Mouse (Mus musculus) ES-E14 (cell line): ENCODE measurements around the gene Med13l.

ENCODE experiments used
- HCFC1 ChIP-seq: IDR thresholded peaks from 2 replicates; pipeline ENCODE4 v1.6.1; 2012; ENCODE audit warnings: low read length, inconsistent platforms, borderline replicate concordance; ENCODE audit not compliant: insufficient read depth
- ZC3H11A ChIP-seq: IDR thresholded peaks from 2 replicates; pipeline ENCODE4 v1.6.1; 2012; ENCODE audit warnings: low read depth, mild to moderate bottlenecking, inconsistent platforms, low read length, borderline replicate concordance
- ZNF384 ChIP-seq: IDR thresholded peaks from 2 replicates; pipeline ENCODE4 v1.6.1; 2012; ENCODE audit warnings: low read depth, low read length, inconsistent platforms

DNA sequence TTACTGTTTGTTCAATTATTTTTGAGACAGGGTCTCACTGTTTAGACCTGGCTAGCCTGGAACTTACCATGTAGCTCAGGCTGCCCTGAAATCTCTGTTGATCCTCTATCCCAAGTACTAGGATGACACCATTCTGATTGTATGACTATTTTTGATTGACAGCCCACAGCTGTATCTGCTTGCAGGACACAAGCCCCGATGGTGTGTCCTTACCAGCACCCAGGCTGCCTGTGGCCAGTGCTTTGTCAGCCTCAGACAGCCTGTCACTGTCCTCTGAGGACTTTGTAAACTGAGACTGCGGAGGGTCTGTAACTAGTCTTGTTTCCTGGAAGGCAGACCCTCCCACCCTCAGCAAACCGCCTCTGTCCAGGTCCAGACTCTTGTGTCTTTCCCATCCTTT, 221.7 kb downstream of the Med13l start:
- TF ChIP-seq ZNF384 (no peak), HCFC1 (no peak), ZC3H11A (no peak)
